Mouse (Mus musculus) thymus, adult 18-20 months (tissue): ENCODE measurements around the gene Arid5a.

Experiments
- DNase-seq, 2 experiments: peaks; one replicate each; pipeline ENCODE4 v3.0.0; 2022; ENCODE audit warnings: mixed read lengths in 2 of 2

Arid5a gene

DNA sequence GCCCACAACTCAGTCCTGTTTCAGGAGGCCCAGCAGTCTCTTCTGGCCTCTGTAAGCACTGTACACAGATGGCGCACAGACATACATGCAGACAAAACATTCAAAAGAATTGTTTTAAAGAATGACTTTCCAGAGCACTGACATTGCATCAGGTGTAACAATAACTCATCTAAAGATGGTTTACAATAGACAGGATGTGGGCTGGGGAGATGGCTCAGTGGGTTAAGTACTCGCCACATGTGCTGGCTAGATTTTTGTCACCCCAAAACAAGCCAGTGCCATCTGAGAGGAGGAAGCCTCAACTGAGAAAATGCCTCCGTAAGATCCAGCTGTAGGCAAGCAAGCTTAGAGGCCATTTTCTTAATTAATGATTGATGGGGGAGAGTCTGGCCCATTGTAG, 13.1 kb upstream of the Arid5a start:
- peak in 1 of 2 experiments; percentile 59 for DNase-seq

- DNase-seq, result no peak
These were observed 10.9 kb upstream of the Arid5a start for GRCm38 (mm10) chr1:36296466-36297149.

- DNase-seq, result no peak
These were observed 9.4 kb upstream of the Arid5a start for GRCm38 (mm10) chr1:36298107-36298506.

DNA sequence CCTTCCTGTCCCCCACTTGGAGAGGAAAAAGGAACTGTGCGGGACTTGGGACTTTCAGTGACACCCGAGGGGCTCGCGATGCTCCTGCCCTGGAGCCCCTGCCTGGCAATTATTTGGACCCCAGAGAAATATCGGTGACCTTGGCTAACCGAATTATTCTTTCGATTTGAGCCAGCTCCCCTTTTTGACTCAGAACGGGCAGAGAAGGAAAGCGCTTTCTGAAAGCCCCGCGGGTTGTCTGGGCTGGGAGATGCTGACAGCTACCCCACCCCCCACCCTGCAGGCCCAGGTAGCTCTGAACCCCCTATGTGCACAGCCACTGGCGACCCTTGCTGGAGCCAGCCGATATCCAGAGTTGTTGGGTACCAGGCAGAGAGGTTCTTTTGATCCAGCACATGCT, 8.4 kb upstream of the Arid5a start:
- no peak for DNase-seq

DNA sequence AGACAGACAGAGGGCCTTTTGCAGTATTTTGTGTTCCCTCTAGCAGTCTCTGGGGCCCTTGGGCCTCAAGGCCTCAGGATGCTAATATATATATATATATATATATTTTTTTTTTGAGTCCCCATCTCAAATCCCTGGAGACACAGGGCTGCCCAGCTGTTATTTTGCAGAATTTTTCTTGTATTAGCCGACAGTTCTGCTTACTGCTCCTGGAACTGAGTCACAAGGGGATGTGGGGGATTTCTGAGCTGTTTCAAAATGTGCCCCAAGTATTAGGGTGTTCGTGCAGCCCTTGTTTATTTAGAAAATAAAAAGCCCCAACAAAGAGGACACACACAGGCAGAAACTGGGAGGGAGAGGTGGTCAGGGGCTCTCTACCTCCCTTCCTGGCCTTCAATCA, 7.9 kb upstream of the Arid5a start:
- DNase-seq, result no peak

- no peak for DNase-seq
These were observed 7.0 kb upstream of the Arid5a start for GRCm38 (mm10) chr1:36300486-36300885.

GRCm38 (mm10) chr1:36302273-36302672, 5.3 kb upstream of the Arid5a start:
- DNase-seq, result no peak

- DNase-seq, result no peak
These were observed 4.6 kb upstream of the Arid5a start for GRCm38 (mm10) chr1:36302957-36303356.

DNA sequence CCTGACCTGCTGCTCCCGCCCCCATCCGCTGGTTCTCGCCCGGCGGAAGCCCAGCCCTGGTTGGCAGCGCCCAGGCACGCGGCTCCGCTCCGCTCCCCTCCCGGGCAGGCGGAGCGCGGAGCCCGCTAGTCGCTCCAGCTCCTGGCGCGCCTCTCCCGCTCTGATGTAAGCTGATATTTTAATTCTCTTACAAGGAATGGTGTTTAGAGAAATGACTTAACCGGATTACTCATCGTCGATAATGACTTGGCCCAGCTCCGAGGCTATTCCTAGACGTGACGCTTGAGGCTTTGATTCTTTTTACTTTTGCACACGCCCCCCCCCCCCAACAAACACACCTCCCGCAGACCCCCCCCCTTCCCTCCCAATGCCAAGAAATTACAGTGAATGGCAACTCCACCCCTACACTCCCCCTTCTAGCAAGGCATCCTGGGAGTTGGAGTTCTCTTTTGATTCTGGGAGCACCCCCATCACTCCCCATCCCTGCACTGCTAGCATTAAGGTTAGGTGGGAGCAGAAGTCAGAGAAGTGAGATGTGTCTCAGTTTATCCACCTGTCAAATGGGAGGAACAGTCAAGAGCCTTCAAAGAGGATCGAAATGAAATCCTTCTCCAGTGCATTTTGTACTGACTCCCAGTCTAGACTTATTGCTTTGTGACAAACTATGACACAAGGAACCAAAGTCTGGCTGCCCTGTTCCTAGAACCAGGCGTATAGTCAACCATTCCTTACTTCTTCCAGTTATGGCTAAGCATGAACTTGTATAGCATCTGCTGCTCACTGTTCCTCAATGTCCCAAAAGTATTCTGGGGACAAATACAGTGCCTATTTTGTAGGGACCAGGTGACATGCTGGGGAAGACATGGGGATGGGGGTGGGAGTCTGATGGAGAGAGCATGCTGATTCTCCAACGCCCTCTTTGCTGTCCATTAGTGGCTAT, 3.9 kb upstream of the Arid5a start:
- peak in 1 of 2 experiments; percentile 30 for DNase-seq

GRCm38 (mm10) chr1:36304764-36305163, 2.8 kb upstream of the Arid5a start:
- no peak for DNase-seq

DNA sequence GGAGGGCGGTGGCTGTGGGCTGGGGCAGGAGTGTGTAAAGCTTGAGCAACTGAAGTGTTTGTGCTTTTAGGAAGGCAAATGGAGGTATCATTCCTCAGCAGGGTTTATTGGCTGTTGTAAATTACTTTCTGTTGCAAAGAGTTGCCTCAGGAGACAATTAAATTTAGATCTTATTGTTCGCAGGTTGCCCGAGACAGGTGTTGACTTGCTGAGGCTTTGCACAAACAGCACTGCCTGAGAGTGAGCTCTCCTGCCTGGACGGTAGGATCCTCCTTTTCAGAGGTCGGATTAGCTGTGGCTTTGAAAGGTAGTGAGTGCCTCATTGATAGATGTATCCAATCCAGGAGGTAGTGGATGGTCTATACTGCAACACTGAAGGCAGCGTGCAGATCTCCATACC, 1.4 kb upstream of the Arid5a start:
- no peak for DNase-seq

- no peak for DNase-seq
These were observed 425 bp upstream of the Arid5a start for GRCm38 (mm10) chr1:36307121-36307494.

DNA sequence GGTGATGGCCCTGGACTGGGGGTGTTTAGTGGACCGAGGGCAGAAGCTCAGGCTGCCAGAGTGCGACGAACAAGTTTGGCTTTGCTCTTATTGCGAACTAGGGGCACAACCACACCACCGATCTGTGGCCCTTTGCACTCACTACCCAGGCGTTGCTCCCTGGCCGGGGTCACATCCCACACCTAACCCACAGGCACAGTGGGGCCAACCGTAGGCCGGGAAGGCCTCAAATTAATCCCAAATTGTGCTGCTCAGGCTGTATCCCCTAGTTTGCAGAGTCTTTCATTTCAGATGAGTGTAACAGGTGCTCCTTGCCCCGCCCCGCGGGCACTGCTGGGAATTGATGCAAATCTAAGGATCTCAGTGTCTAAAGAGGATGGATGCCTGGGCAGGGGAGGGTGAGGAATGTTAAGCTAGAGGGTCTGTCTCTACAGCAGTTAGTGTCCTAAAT, 943 bp downstream of the Arid5a start:
- DNase-seq, result peak in 1 of 2 experiments; percentile 42

GRCm38 (mm10) chr1:36308966-36309475, 1.5 kb downstream of the Arid5a start:
- no peak for DNase-seq

DNA sequence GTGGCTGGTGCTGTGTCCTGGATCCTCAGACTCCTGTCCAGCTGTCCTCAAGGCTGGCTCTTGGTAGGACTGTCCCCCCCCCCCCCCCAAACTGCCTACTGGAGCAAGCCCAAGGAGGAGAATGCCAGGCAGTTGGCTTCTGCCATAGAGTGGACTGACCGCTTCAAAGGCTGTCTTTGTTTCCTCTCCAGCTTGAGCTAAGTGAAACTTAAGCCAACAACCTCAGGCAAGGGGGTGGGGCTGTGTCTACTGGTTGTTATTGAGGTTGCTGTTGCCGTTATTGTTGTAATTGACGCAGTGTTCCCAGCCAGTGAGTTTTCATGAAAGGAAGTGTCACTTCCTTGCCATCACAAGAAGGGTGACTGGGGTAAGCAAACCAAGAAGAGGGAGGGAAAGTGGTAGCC, 2.0 kb downstream of the Arid5a start:
- peak in 1 of 2 experiments; percentile 35 for DNase-seq

GRCm38 (mm10) chr1:36314959-36315775, 7.6 kb downstream of the Arid5a start:
- no peak for DNase-seq

GRCm38 (mm10) chr1:36315776-36316100, 8.2 kb downstream of the Arid5a start:
- DNase-seq, result no peak

DNA sequence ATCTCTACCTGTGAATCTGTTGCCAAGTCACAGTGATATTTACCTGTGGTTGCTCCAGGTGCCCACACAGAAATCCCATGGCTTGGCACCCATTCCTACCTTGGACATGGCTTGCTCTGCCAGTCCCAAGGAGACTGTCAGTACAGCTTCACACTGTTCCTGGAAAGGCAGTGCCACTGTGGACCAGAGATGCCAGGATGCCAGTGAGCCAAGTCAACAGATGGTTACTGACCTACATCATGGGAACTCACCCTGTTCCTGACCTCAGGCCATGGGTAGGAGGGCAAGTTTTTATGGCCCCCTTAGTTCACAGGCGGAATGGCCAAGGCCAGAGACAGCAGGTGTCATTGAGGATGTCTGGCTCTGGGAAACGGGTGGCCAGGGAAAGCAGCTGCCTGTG, 13.6 kb downstream of the Arid5a start:
- no peak for DNase-seq

- no peak for DNase-seq
These were observed 14.5 kb downstream of the Arid5a start for GRCm38 (mm10) chr1:36321829-36322573.

DNA sequence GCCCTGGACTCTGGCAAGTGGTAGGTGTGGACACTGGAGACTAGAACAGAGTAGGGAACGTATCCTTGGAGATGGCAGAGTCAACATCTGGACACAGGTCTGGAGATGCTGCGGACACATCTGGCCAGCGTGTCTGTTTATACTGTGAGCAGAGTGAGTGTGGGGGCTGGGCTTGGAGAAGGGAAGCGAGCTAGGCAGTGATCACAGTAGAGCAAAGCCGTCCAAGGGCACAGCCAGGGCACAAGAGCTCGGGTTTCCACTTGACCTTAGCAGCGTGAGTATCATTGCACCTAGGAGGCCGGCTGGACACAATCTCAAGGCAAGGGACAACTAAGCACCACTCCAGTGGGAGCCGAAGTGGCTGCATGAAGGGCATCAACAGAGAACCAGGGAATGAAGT, 15.5 kb downstream of the Arid5a start:
- no peak for DNase-seq

DNA sequence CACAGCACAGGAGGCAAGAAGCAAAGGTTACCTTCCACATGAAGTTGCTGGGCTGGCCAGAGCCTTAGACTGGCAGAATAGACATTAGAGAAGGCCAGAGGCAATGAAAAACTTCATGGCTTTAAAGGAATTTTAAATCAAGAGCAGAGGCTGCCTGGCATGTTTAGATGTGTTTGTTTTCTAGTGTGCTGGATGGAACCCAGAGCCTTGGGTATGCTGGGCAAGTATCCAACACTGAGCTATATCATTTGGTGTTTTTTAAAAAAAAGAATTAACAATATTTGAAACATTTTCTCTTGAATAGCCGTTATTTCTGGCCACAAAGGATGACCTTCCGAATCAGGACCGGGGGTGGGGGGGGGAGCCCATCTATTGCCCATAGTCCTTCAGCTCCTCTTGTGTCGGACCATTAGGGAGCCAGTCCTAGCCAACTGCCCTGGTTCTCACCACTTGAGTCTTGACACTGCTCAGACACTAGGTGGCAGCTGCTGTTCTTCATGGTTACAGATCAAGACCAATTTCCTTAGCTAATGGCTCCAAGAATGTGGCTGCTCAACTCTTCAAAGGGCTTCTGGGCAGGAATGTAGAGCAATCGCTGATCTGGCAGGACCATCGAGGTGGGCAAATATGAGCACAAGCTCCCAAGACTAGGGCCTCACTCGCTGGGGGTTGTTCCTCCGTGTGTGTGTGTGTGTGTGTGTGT, 16.4 kb downstream of the Arid5a start:
- DNase-seq, result no peak

GRCm38 (mm10) chr1:36325900-36326321, 18.4 kb downstream of the Arid5a start:
- DNase-seq, result no peak
